Mouse (Mus musculus): ENCODE data around the gene Spa17. TPM values are rescaled to one million over a fixed set of nuclear protein-coding genes. Genes with fewer than 3 reads are reported as not detected.

Spa17 gene
- polyA plus RNA-seq, 1 experiment from 2014 or later: 2.8 TPM

GRCm38 (mm10) chr9:37621290-37621689 is 7.8 kb upstream of the Spa17 start:
- DNase-seq (ENCODE audit: low spot score): no peak

- DNase-seq (ENCODE audit: low spot score): peak; percentile 46
Measured at GRCm38 (mm10) chr9:37616770-37617169, 3.2 kb upstream of the Spa17 start.

- DNase-seq (ENCODE audit: low spot score): no peak
Measured at GRCm38 (mm10) chr9:37615220-37615619, 1.7 kb upstream of the Spa17 start.

GRCm38 (mm10) chr9:37614316-37614715 is 794 bp upstream of the Spa17 start:
- DNase-seq (ENCODE audit: low spot score): no peak

GRCm38 (mm10) chr9:37613911-37614280 is 374 bp upstream of the Spa17 start:
- DNase-seq (ENCODE audit: low spot score): no peak

- DNase-seq (ENCODE audit: low spot score): no peak
Measured at GRCm38 (mm10) chr9:37609558-37609957, 4.0 kb downstream of the Spa17 start.

- no peak for DNase-seq (ENCODE audit: low spot score)
Measured at GRCm38 (mm10) chr9:37605089-37605488, 8.4 kb downstream of the Spa17 start.

- no peak for DNase-seq (ENCODE audit: low spot score)
Measured at GRCm38 (mm10) chr9:37600538-37601205, 12.8 kb downstream of the Spa17 start.

- DNase-seq (ENCODE audit: low spot score): no peak
Measured at GRCm38 (mm10) chr9:37598637-37599036, 14.9 kb downstream of the Spa17 start.

- DNase-seq (ENCODE audit: low spot score): no peak
Measured at GRCm38 (mm10) chr9:37595570-37595969, 18.0 kb downstream of the Spa17 start.

- DNase-seq (ENCODE audit: low spot score): no peak
Measured at GRCm38 (mm10) chr9:37593690-37594089, 19.8 kb downstream of the Spa17 start.

GRCm38 (mm10) chr9:37592633-37593032 is 20.9 kb downstream of the Spa17 start:
- no peak for DNase-seq (ENCODE audit: low spot score)

- no peak for DNase-seq (ENCODE audit: low spot score)
Measured at GRCm38 (mm10) chr9:37592025-37592424, 21.5 kb downstream of the Spa17 start.

GRCm38 (mm10) chr9:37590381-37590780 is 23.1 kb downstream of the Spa17 start:
- DNase-seq (ENCODE audit: low spot score): no peak

- no peak for DNase-seq (ENCODE audit: low spot score)
Measured at GRCm38 (mm10) chr9:37586718-37587117, 26.8 kb downstream of the Spa17 start.

- no peak for DNase-seq (ENCODE audit: low spot score)
Measured at GRCm38 (mm10) chr9:37583594-37583993, 29.9 kb downstream of the Spa17 start.

GRCm38 (mm10) chr9:37576436-37576930 is 37.0 kb downstream of the Spa17 start:
- peak; percentile 49 for DNase-seq (ENCODE audit: low spot score)

GRCm38 (mm10) chr9:37572204-37572876 is 41.2 kb downstream of the Spa17 start:
- no peak for DNase-seq (ENCODE audit: low spot score)

GRCm38 (mm10) chr9:37569231-37569835 is 44.2 kb downstream of the Spa17 start:
- DNase-seq (ENCODE audit: low spot score): no peak

GRCm38 (mm10) chr9:37568605-37569214 is 44.8 kb downstream of the Spa17 start:
- no peak for DNase-seq (ENCODE audit: low spot score)

- no peak for DNase-seq (ENCODE audit: low spot score)
Measured at GRCm38 (mm10) chr9:37567892-37568604, 45.5 kb downstream of the Spa17 start.
